Mouse (Mus musculus): Measurements from ENCODE around the gene Wnk1.
"Not testable (repeated sequence)": the region's sequence is repeated elsewhere in the genome, so short reads cannot be mapped to it uniquely, and the experiment has no call there.

Wnk1 gene

GRCm38 (mm10) chr6:120038366-120039255 lies at the start of gene Wnk1:
Wnk1 (minus strand) TSS chr6:120038672.
- peak; percentile 99 for DNase-seq (ENCODE audit: low spot score)

- not testable (repeated sequence) for DNase-seq (ENCODE audit: low spot score)
Observed at GRCm38 (mm10) chr6:120087041-120087440, 48.6 kb upstream of the Wnk1 start.

GRCm38 (mm10) chr6:120085832-120086231 lies 47.4 kb upstream of the Wnk1 start:
- no peak for DNase-seq (ENCODE audit: low spot score)

- DNase-seq (ENCODE audit: low spot score): no peak
Observed at GRCm38 (mm10) chr6:120084983-120085382, 46.5 kb upstream of the Wnk1 start.

- peak; percentile 35 for DNase-seq (ENCODE audit: low spot score)
Observed at GRCm38 (mm10) chr6:120083442-120083841, 45.0 kb upstream of the Wnk1 start.

GRCm38 (mm10) chr6:120082951-120083411 lies 44.5 kb upstream of the Wnk1 start:
- peak; percentile 84 for DNase-seq (ENCODE audit: low spot score)

- DNase-seq (ENCODE audit: low spot score): peak; percentile 46
Observed at GRCm38 (mm10) chr6:120082251-120082950, 43.9 kb upstream of the Wnk1 start.

GRCm38 (mm10) chr6:120081516-120081915 lies 43.0 kb upstream of the Wnk1 start:
- DNase-seq (ENCODE audit: low spot score): peak; percentile 71

GRCm38 (mm10) chr6:120079547-120079946 lies 41.1 kb upstream of the Wnk1 start:
- no peak for DNase-seq (ENCODE audit: low spot score)

- peak; percentile 35 for DNase-seq (ENCODE audit: low spot score)
Observed at GRCm38 (mm10) chr6:120076619-120077450, 38.4 kb upstream of the Wnk1 start.

GRCm38 (mm10) chr6:120072630-120073029 lies 34.2 kb upstream of the Wnk1 start:
- DNase-seq (ENCODE audit: low spot score): peak; percentile 21

GRCm38 (mm10) chr6:120069546-120069945 lies 31.1 kb upstream of the Wnk1 start:
- DNase-seq (ENCODE audit: low spot score): no peak

- peak; percentile 64 for DNase-seq (ENCODE audit: low spot score)
Observed at GRCm38 (mm10) chr6:120065552-120066177, 27.2 kb upstream of the Wnk1 start.

GRCm38 (mm10) chr6:120064627-120065026 lies 26.2 kb upstream of the Wnk1 start:
- no peak for DNase-seq (ENCODE audit: low spot score)

GRCm38 (mm10) chr6:120062934-120063333 lies 24.5 kb upstream of the Wnk1 start:
- no peak for DNase-seq (ENCODE audit: low spot score)

- peak; percentile 60 for DNase-seq (ENCODE audit: low spot score)
Observed at GRCm38 (mm10) chr6:120055666-120056540, 17.4 kb upstream of the Wnk1 start.

- no peak for DNase-seq (ENCODE audit: low spot score)
Observed at GRCm38 (mm10) chr6:120054412-120054811, 15.9 kb upstream of the Wnk1 start.

GRCm38 (mm10) chr6:120047705-120048292 lies 9.3 kb upstream of the Wnk1 start:
- peak; percentile 35 for DNase-seq (ENCODE audit: low spot score)

GRCm38 (mm10) chr6:120045406-120045805 lies 6.9 kb upstream of the Wnk1 start:
- no peak for DNase-seq (ENCODE audit: low spot score)

GRCm38 (mm10) chr6:120042632-120043220 lies 4.3 kb upstream of the Wnk1 start:
- no peak for DNase-seq (ENCODE audit: low spot score)
